Comparison of ENCODE assay signal across 31 mouse cellular contexts in the genomic region with DNA sequence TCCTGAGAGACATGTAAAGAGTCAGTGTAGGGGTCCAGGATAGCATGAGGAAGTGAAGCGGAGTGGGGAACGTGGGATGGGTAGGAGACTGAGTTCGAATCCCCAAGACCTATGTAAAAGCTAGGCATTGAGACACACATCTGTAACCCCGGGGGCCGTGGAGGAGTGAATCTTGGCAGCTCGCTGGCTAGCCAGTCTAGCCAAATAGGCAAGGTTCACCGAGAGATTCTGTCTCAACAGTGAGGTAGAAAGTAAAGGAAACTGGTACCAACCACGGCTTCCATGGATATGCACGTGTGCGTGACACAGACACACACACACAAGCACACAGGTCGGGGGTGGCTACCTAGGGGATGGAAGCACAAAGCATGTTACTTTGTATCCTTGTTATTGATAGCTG. TPM values are rescaled to one million over a fixed set of nuclear protein-coding genes. Genes with fewer than 3 reads are reported as not detected.
"Had no signal": no experiment of that assay in that cellular context is flagged by ENCODE, and none has a peak within 500 bp of the region (broad histone marks: within the 10 kb centered on the region; RNA-seq: fewer than 3 reads in every experiment).

No protein-coding gene starts in this region.

- H3K9ac ChIP-seq: kidney, embryonic 15.5 days; limb, embryonic 12.5 days; limb, embryonic 15.5 days; liver, embryonic 12.5 days; liver, embryonic 15.5 days; midbrain, embryonic 12.5 days; midbrain, embryonic 15.5 days; neural tube, embryonic 13.5 days had no signal

- DNase-seq: kidney, adult 8-10 months; kidney, postnatal 10 days; kidney, postnatal 36 days; layer of hippocampus, postnatal 36 days; left cerebral cortex, postnatal 4 days; lung, adult 2 months; lung, postnatal 14 days; lung, postnatal 4 days; retina, postnatal 1 day; right cerebral cortex, postnatal 25 days; spleen, adult 18-20 months; thymus, adult 18-20 months; thymus, postnatal 36 days had no signal

- H3K27ac ChIP-seq: kidney, embryonic 15.5 days; left cerebral cortex, adult 2 months; limb, embryonic 12.5 days; limb, embryonic 15.5 days; liver, embryonic 12.5 days; liver, embryonic 15.5 days; midbrain, embryonic 12.5 days; midbrain, embryonic 15.5 days; neural tube, embryonic 13.5 days had no signal

- H3K4me1 ChIP-seq: liver, embryonic 12.5 days; liver, embryonic 15.5 days; midbrain, embryonic 12.5 days had no signal

- H3K27me3 ChIP-seq: limb, embryonic 15.5 days; midbrain, embryonic 15.5 days had no signal

- H3K36me3 ChIP-seq: kidney, embryonic 15.5 days; limb, embryonic 12.5 days; limb, embryonic 15.5 days; liver, embryonic 12.5 days; liver, embryonic 15.5 days; midbrain, embryonic 12.5 days; midbrain, embryonic 15.5 days; neural tube, embryonic 13.5 days had no signal

- H3K4me2 ChIP-seq: kidney, embryonic 15.5 days; limb, embryonic 12.5 days; limb, embryonic 15.5 days; liver, embryonic 12.5 days; liver, embryonic 15.5 days; midbrain, embryonic 12.5 days; midbrain, embryonic 15.5 days; neural tube, embryonic 13.5 days had no signal

- H3K9me3 ChIP-seq: kidney, embryonic 15.5 days; limb, embryonic 12.5 days; limb, embryonic 15.5 days; liver, embryonic 12.5 days; liver, embryonic 15.5 days; midbrain, embryonic 12.5 days; midbrain, embryonic 15.5 days; neural tube, embryonic 13.5 days had no signal

- H3K4me3 ChIP-seq: kidney, embryonic 15.5 days; left cerebral cortex, adult 2 months; limb, embryonic 12.5 days; limb, embryonic 15.5 days; liver, embryonic 12.5 days; liver, embryonic 15.5 days; midbrain, embryonic 12.5 days; midbrain, embryonic 15.5 days; neural tube, embryonic 13.5 days had no signal

- ATAC-seq: liver, embryonic 12.5 days; midbrain, embryonic 15.5 days had no signal

RNA-seq across cellular contexts. Expression of gene Pla2g2e, which starts 2.1 kb away (rescaled TPM):
- total RNA-seq: layer of hippocampus, adult 8-10 months; layer of hippocampus, postnatal 10 days; layer of hippocampus, postnatal 36 days; left cerebral cortex, adult 2 months; left cerebral cortex, postnatal 14 days; left cerebral cortex, postnatal 4 days; megakaryocyte progenitor cell, adult 5-6 weeks; megakaryocyte-erythroid progenitor cell, adult 5-6 weeks; neutrophil, adult 5-6 weeks had no signal
- polyA plus RNA-seq: limb, embryonic 12.5 days; limb, embryonic 15.5 days; liver, embryonic 12.5 days; liver, embryonic 15.5 days; lung, embryonic 16.5 days; midbrain, embryonic 12.5 days; midbrain, embryonic 15.5 days; neural tube, embryonic 13.5 days; stomach, embryonic 16.5 days; testis, adult 2 months had no signal

RNA-seq across cellular contexts. Expression of gene Gm13030, which starts 6.0 kb away (rescaled TPM):
- total RNA-seq: layer of hippocampus, adult 8-10 months; layer of hippocampus, postnatal 10 days; layer of hippocampus, postnatal 36 days; left cerebral cortex, adult 2 months; left cerebral cortex, postnatal 14 days; left cerebral cortex, postnatal 4 days; megakaryocyte progenitor cell, adult 5-6 weeks; megakaryocyte-erythroid progenitor cell, adult 5-6 weeks; neutrophil, adult 5-6 weeks had no signal
- polyA plus RNA-seq: kidney, embryonic 15.5 days; limb, embryonic 12.5 days; limb, embryonic 15.5 days; liver, embryonic 12.5 days; liver, embryonic 15.5 days; lung, adult 2 months; lung, embryonic 16.5 days; midbrain, embryonic 12.5 days; midbrain, embryonic 15.5 days; neural tube, embryonic 13.5 days; stomach, embryonic 16.5 days; testis, adult 2 months had no signal

RNA-seq across cellular contexts. Expression of gene Pla2g5, which starts 16.5 kb away (rescaled TPM):
- total RNA-seq: megakaryocyte progenitor cell, adult 5-6 weeks; megakaryocyte-erythroid progenitor cell, adult 5-6 weeks; neutrophil, adult 5-6 weeks had no signal
- polyA plus RNA-seq: limb, embryonic 12.5 days; liver, embryonic 12.5 days; midbrain, embryonic 12.5 days had no signal
